Mouse (Mus musculus): ENCODE data around the gene Sh3rf1.

The Sh3rf1 gene

GRCm38 (mm10) chr8:61223283-61223682, 389 bp upstream of the Sh3rf1 start:
- DNase-seq (ENCODE audit: low spot score in 2 of 2), result no peak

GRCm38 (mm10) chr8:61224380-61225092, 864 bp downstream of the Sh3rf1 start:
- peak; percentile 20 to 46 for DNase-seq (ENCODE audit: low spot score in 2 of 2)

GRCm38 (mm10) chr8:61225581-61226395, 2.1 kb downstream of the Sh3rf1 start:
- no peak for DNase-seq (ENCODE audit: low spot score in 2 of 2)

GRCm38 (mm10) chr8:61226632-61227031, 3.0 kb downstream of the Sh3rf1 start:
- DNase-seq (ENCODE audit: low spot score in 2 of 2), result no peak

- no peak for DNase-seq (ENCODE audit: low spot score in 2 of 2)
Observed at GRCm38 (mm10) chr8:61228678-61229077, 5.0 kb downstream of the Sh3rf1 start.

- DNase-seq (ENCODE audit: low spot score in 2 of 2), result no peak
Observed at GRCm38 (mm10) chr8:61229511-61230195, 6.0 kb downstream of the Sh3rf1 start.

GRCm38 (mm10) chr8:61230881-61231755, 7.4 kb downstream of the Sh3rf1 start:
- no peak for DNase-seq (ENCODE audit: low spot score in 2 of 2)

- no peak for DNase-seq (ENCODE audit: low spot score in 2 of 2)
Observed at GRCm38 (mm10) chr8:61235499-61235898, 11.8 kb downstream of the Sh3rf1 start.

- DNase-seq (ENCODE audit: low spot score in 2 of 2), result no peak
Observed at GRCm38 (mm10) chr8:61236506-61237268, 13.0 kb downstream of the Sh3rf1 start.

- DNase-seq (ENCODE audit: low spot score in 2 of 2), result no peak
Observed at GRCm38 (mm10) chr8:61239576-61239975, 15.9 kb downstream of the Sh3rf1 start.

GRCm38 (mm10) chr8:61241229-61241628, 17.6 kb downstream of the Sh3rf1 start:
- no peak for DNase-seq (ENCODE audit: low spot score in 2 of 2)

- DNase-seq (ENCODE audit: low spot score in 2 of 2), result no peak
Observed at GRCm38 (mm10) chr8:61242896-61243295, 19.2 kb downstream of the Sh3rf1 start.

GRCm38 (mm10) chr8:61243491-61243890, 19.8 kb downstream of the Sh3rf1 start:
- no peak for DNase-seq (ENCODE audit: low spot score in 2 of 2)

GRCm38 (mm10) chr8:61244157-61244556, 20.5 kb downstream of the Sh3rf1 start:
- DNase-seq (ENCODE audit: low spot score in 2 of 2), result no peak

- DNase-seq (ENCODE audit: low spot score in 2 of 2), result no peak
Observed at GRCm38 (mm10) chr8:61247270-61248025, 23.8 kb downstream of the Sh3rf1 start.

GRCm38 (mm10) chr8:61249511-61249910, 25.8 kb downstream of the Sh3rf1 start:
- no peak for DNase-seq (ENCODE audit: low spot score in 2 of 2)

- no peak for DNase-seq (ENCODE audit: low spot score in 2 of 2)
Observed at GRCm38 (mm10) chr8:61254196-61254595, 30.5 kb downstream of the Sh3rf1 start.

GRCm38 (mm10) chr8:61258828-61259227, 35.2 kb downstream of the Sh3rf1 start:
- no peak for DNase-seq (ENCODE audit: low spot score in 2 of 2)

GRCm38 (mm10) chr8:61259526-61259925, 35.9 kb downstream of the Sh3rf1 start:
- no peak for DNase-seq (ENCODE audit: low spot score in 2 of 2)

- no peak for DNase-seq (ENCODE audit: low spot score in 2 of 2)
Observed at GRCm38 (mm10) chr8:61260530-61260929, 36.9 kb downstream of the Sh3rf1 start.

Measured in urinary bladder, adult 18-20 months (tissue).